Mouse (Mus musculus) brain, embryonic 14.5 days (tissue): ENCODE data around the gene Strn. TPM values are rescaled to one million over a fixed set of nuclear protein-coding genes. Genes with fewer than 3 reads are reported as not detected.

ENCODE experiments used
- DNase-seq: peaks from one replicate; pipeline ENCODE4 v3.0.0-alpha.2; 2011; ENCODE audit warnings: low read depth
- CTCF ChIP-seq: fragments of 200-500 bp; IDR thresholded peaks from 2 replicates; pipeline ENCODE4 v1.5.1; 2012; ENCODE audit warnings: inconsistent platforms, mild to moderate bottlenecking, moderate library complexity, borderline replicate concordance; ENCODE audit not compliant: insufficient read depth, insufficient read length; ENCODE audit errors: extremely low read depth
- POLR2A ChIP-seq: fragments of 200-500 bp; IDR thresholded peaks from 2 replicates; pipeline ENCODE4 v1.6.1; 2012; ENCODE audit warnings: mild to moderate bottlenecking, inconsistent platforms, borderline replicate concordance; ENCODE audit not compliant: poor library complexity, insufficient read depth, insufficient read length, severe bottlenecking; ENCODE audit errors: extremely low read depth
- polyA plus RNA-seq: library from polyadenylated mRNA; depleted of rRNA; stranded (reverse); fragments of >200 nt; gene quantifications from 2 replicates; pipeline ENCODE4 v1.2.3, GENCODE M21; 2012

The Strn gene
- polyA plus RNA-seq, 1 experiment: 12.5 TPM

- no peak for DNase-seq
- TF ChIP-seq CTCF (no peak), POLR2A (no peak)
Measured at GRCm38 (mm10) chr17:78738416-78738815, 1.4 kb upstream of the Strn start.

GRCm38 (mm10) chr17:78737771-78738170, 775 bp upstream of the Strn start:
- DNase-seq: no peak
- TF ChIP-seq CTCF (no peak), POLR2A (no peak)

- peak; percentile 99 for DNase-seq
- TF ChIP-seq CTCF: no peak
- TF ChIP-seq POLR2A: peak; percentile 78
Measured at GRCm38 (mm10) chr17:78736473-78736988, 465 bp downstream of the Strn start.

- DNase-seq: no peak
Measured at GRCm38 (mm10) chr17:78735731-78736472, 1.1 kb downstream of the Strn start.

GRCm38 (mm10) chr17:78734806-78735205, 2.2 kb downstream of the Strn start:
- TF ChIP-seq POLR2A (no peak), CTCF (no peak)
- DNase-seq: no peak

More at GRCm38 (mm10) chr17:78735731-78736472, 1.1 kb downstream of the Strn start:
- TF ChIP-seq POLR2A (no peak), CTCF (no peak)

- TF ChIP-seq POLR2A (no peak), CTCF (no peak)
- DNase-seq: no peak
Measured at GRCm38 (mm10) chr17:78732056-78732455, 4.9 kb downstream of the Strn start.

- DNase-seq: no peak
- TF ChIP-seq CTCF (no peak), POLR2A (no peak)
Measured at GRCm38 (mm10) chr17:78726746-78727449, 10.1 kb downstream of the Strn start.

- no peak for TF ChIP-seq CTCF
- TF ChIP-seq POLR2A: no peak
- DNase-seq: no peak
Measured at GRCm38 (mm10) chr17:78724461-78725055, 12.4 kb downstream of the Strn start.

- DNase-seq: no peak
- TF ChIP-seq POLR2A (no peak), CTCF (no peak)
Measured at GRCm38 (mm10) chr17:78721690-78722089, 15.3 kb downstream of the Strn start.

GRCm38 (mm10) chr17:78719086-78719485, 17.9 kb downstream of the Strn start:
- TF ChIP-seq POLR2A: no peak
- no peak for TF ChIP-seq CTCF
- DNase-seq: no peak

GRCm38 (mm10) chr17:78710258-78710657, 26.7 kb downstream of the Strn start:
- TF ChIP-seq CTCF (no peak), POLR2A (no peak)
- DNase-seq: no peak
